Mouse (Mus musculus) megakaryocyte, embryonic 14.5 days (primary cell): ENCODE measurements around the gene Fxr1.

ENCODE experiments used
- FLI1 ChIP-seq: IDR thresholded peaks from 2 replicates; pipeline ENCODE4 v1.6.1; 2012; ENCODE audit warnings: low read length, inconsistent platforms, mixed read lengths
- GATA1 ChIP-seq: IDR thresholded peaks from 3 replicates; pipeline ENCODE4 v1.6.1; 2012; ENCODE audit warnings: mixed read lengths, low read length, inconsistent platforms, borderline replicate concordance

DNA sequence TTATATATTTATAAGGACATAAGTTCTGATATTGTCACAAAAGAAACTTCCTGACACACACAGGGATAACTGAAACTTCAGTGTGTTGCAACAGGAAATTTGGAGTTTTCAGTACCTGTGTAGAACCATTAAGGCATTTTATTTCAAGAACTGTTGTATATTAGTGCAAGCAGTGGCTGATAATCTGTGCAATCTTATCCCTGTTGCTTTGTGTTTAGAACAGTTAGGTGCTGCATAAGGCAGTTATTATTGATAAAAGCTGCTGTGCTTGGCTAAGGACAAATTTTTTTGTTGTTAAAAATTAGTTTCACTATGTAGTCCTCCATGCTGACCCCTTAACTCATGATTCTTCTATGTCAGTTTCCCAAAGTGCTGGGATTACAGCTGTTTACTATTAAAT is 9.2 kb downstream of the Fxr1 start:
- TF ChIP-seq GATA1 (no peak), FLI1 (no peak)
